Mouse (Mus musculus): ENCODE data around the gene A630076J17Rik.

DNA sequence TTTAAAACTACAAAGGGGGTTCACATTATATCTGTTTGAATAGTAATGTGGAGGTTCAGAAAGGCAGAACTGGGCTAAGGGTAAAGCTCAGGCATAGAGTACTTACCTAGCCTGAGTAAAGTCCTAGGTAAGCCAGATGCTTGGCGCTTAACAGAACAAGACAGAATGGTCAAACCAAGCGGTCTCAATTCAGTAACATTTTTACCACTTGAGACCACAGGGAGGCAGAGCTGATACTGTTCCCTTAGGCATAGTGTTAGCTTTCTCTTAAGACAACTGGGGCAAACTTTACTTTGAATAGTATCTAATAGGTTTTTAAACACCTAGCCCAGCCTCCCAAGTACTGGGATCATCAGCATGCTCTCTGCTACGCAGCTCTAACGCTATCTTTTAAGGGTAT lies 45.6 kb downstream of the A630076J17Rik start:
- TF ChIP-seq CTCF (conservative IDR thresholded peaks at IDR 0.05; ENCODE audit: low read length): no peak
- TF ChIP-seq POU5F1 (IDR thresholded peaks at IDR 0.05; ENCODE audit: borderline replicate concordance, low read length): no peak
